Mouse (Mus musculus) kidney, postnatal 0 days (tissue): ENCODE results near the gene Rtp4. TPM values are rescaled to one million over a fixed set of nuclear protein-coding genes. Genes with fewer than 3 reads are reported as not detected.

Source experiments
- ATAC-seq: fragments of 200-750 bp; cut with Nextera tagmentation; replicated peaks from 2 replicates; pipeline ENCODE4 v1.8.0; 2017; ENCODE audit warnings: low read depth, moderate number of reproducible peaks, moderate TSS enrichment, moderate library complexity; ENCODE audit not compliant: low FRiP score
- DNase-seq: peaks from one replicate; pipeline ENCODE4 v3.0.0-alpha.2; 2016; ENCODE audit warnings: low spot score
- H3K27ac ChIP-seq: fragments of 300-500 bp; sonication (generic); 2 replicates; pipeline ENCODE4 v1.5.1; 2014; ENCODE audit warnings: mild to moderate bottlenecking
- H3K27me3 ChIP-seq: fragments of 300-500 bp; sonication (generic); 2 replicates; pipeline ENCODE4 v1.6.1; 2014; ENCODE audit warnings: low read length, mixed read lengths; ENCODE audit not compliant: insufficient read depth
- H3K36me3 ChIP-seq: fragments of 300-500 bp; sonication (generic); 2 replicates; pipeline ENCODE4 v1.6.1; 2014; ENCODE audit warnings: low read length, mixed read lengths; ENCODE audit not compliant: insufficient read depth
- H3K4me1 ChIP-seq: fragments of 300-500 bp; sonication (generic); replicated peaks from 2 replicates; pipeline ENCODE4 v1.6.1; 2014; ENCODE audit warnings: antibody characterized with exemption, low read length, mixed read lengths; ENCODE audit not compliant: insufficient read depth
- H3K4me2 ChIP-seq: fragments of 300-500 bp; sonication (generic); 2 replicates; pipeline ENCODE4 v1.6.1; 2014; ENCODE audit warnings: mild to moderate bottlenecking, low read length, moderate library complexity, mixed read lengths
- H3K4me3 ChIP-seq: fragments of 300-500 bp; sonication (generic); replicated peaks from 2 replicates; pipeline ENCODE4 v1.5.1; 2014; ENCODE audit warnings: low read depth, low read length
- H3K9ac ChIP-seq: fragments of 300-500 bp; sonication (generic); 2 replicates; pipeline ENCODE4 v1.6.1; 2014; ENCODE audit warnings: low read depth, low read length
- H3K9me3 ChIP-seq: fragments of 300-500 bp; sonication (generic); replicated peaks from 2 replicates; pipeline ENCODE4 v1.6.1; 2016; ENCODE audit warnings: low read length, inconsistent platforms, mixed read lengths
- CTCF ChIP-seq: IDR thresholded peaks from 2 replicates; pipeline ENCODE4 v1.5.1; 2016; ENCODE audit warnings: antibody characterized with exemption, low read depth, mild to moderate bottlenecking, moderate library complexity
- WGBS: fragments of 180-500 bp; shearing (Covaris S2); extraction: QIAGEN DNeasy Blood & Tissue Kit; methylation state at CpG from one replicate; pipeline ENCODE4 v1.1.7; 2014; 5-methylcytosine and 5-hydroxymethylcytosine counted together
- polyA plus RNA-seq: library from polyadenylated mRNA; unstranded; fragments of >200 nt; fragmentation: Nextera tagmentation; extraction: Ambion mirVana; gene quantifications from 2 replicates; pipeline ENCODE4 v1.2.1, GENCODE M21; 2015

The Rtp4 gene
- polyA plus RNA-seq, 1 experiment from 2014 or later: 50.7 TPM

DNA sequence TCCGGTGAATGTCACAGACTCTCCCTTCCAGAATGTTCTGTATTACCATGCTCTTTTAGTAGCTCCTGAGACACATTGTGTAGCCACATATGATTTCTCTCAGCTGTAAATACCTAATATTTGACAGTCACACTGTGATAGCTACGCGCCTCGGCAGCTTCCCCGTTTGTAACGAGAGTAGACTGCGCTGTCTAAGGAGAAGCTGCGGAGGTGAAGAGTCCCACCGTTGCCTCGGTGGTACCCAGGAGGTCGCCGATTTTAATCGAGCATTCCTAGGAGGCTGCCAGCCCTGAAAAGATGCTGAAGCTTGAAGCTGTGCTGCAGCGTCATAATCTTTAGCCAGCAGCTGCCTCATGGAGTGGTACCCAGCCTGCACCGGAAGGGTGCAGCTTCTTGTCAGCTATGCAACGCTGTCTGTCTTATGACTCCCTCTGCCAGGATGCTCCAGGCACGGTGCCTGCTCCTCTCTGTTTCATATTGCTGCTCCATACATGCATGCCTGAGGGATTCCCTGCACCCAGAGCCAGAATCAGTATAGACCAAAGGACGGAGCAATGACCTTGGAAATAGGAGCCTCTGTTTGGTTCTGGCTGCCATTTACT, 31.0 kb downstream of the Rtp4 start:
- Histone ChIP-seq H3K9ac (no peak overlapping the region), H3K4me3 (no peak overlapping the region), H3K27me3 (no peaks in the 10 kb centered on the region), H3K36me3 (no peaks in the 10 kb centered on the region), H3K27ac (no peak overlapping the region), H3K9me3 (no peaks in the 10 kb centered on the region), H3K4me2 (no peak overlapping the region), H3K4me1 (no peaks in the 10 kb centered on the region)
- no peak for DNase-seq
- ATAC-seq: 0 out of 2 replicates have a peak, but pooled peaks have one; percentile 20
- 81% methylated on average over 18 of the region's 18 CpGs for WGBS
- no peak for TF ChIP-seq CTCF

DNA sequence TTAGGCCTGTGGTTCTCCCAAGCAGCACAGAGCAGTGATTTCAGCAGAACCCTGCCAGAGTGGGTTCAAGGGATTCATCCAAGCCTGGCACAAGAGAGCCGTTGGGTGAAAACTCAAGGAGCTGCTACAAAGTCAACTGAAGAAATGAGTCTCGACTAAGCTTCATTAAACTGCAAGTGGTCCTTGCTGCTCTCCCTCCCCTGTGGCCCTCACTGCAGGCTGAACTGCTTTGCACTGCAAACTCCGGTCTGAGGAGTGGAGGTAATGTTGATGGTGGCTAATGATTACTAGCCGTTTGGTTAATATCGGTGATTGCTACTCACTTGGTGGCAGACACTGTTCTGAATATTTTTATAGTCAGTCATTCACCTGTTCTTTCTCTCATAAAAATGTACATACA, 34.6 kb downstream of the Rtp4 start:
- DNase-seq (no peak), ATAC-seq (no peak)
- no peaks in the 10 kb centered on the region for H3K36me3 ChIP-seq
- H3K9ac ChIP-seq: no peak overlapping the region
- no peak overlapping the region for H3K4me3 ChIP-seq
- H3K4me2 ChIP-seq: no peak overlapping the region
- no peaks in the 10 kb centered on the region for H3K27me3 ChIP-seq
- no peak overlapping the region for H3K27ac ChIP-seq
- 56% methylated on average over 5 of the region's 5 CpGs for WGBS
- no peaks in the 10 kb centered on the region for H3K9me3 ChIP-seq
- H3K4me1 ChIP-seq: no peaks in the 10 kb centered on the region
- no peak for TF ChIP-seq CTCF

DNA sequence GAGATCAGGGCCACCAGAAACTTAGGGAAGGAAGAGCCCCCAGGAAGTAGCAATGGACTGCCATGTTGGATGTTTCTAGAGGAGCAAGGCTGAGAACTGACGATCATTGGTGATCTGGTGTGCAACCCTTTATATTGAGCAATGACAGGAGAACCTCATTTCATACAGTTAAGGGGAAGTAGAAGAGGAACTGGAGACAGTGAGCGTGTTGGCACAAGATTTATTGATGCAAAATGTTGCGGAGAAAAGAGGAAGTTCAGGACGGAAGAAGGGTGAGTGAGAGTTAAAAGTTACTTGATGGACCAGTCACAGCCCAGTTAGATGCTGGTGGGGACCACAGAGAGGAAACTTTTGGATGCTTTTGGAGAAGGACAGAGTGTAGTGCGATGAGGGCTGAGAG, 37.1 kb downstream of the Rtp4 start:
- no peak overlapping the region for H3K4me2 ChIP-seq
- WGBS: 88% methylated on average over 5 of the region's 5 CpGs
- TF ChIP-seq CTCF: no peak
- H3K27ac ChIP-seq: no peak overlapping the region
- no peaks in the 10 kb centered on the region for H3K4me1 ChIP-seq
- no peaks in the 10 kb centered on the region for H3K36me3 ChIP-seq
- no peaks in the 10 kb centered on the region for H3K27me3 ChIP-seq
- DNase-seq: no peak
- ATAC-seq: no peak
- no peak overlapping the region for H3K4me3 ChIP-seq
- H3K9ac ChIP-seq: no peak overlapping the region
- no peaks in the 10 kb centered on the region for H3K9me3 ChIP-seq

DNA sequence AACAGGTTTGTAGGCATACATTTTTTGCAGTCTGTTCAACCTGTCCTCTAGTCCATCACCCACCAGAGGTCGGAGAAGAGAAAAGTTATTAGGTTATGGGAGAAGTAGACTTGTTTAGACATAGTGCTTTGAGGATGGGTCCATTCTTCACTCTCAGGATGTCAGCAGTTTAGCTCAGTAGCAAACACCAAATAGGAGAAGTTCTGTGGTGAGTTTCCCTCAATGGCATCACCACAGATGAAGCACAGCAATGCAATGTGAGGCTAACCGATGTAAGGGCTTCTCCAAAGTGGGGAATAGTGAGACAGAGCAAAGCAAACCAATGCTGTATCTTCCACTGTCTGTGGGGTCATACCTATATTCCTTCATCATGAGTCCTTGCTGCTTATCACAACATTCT, 37.6 kb downstream of the Rtp4 start:
- Histone ChIP-seq H3K27ac (no peak overlapping the region), H3K36me3 (no peaks in the 10 kb centered on the region), H3K27me3 (no peaks in the 10 kb centered on the region), H3K9ac (no peak overlapping the region), H3K4me2 (no peak overlapping the region), H3K4me3 (no peak overlapping the region), H3K9me3 (no peaks in the 10 kb centered on the region), H3K4me1 (no peaks in the 10 kb centered on the region)
- ATAC-seq: no peak
- TF ChIP-seq CTCF: no peak
- no peak for DNase-seq
- 84% methylated on average over 2 of the region's 2 CpGs for WGBS

DNA sequence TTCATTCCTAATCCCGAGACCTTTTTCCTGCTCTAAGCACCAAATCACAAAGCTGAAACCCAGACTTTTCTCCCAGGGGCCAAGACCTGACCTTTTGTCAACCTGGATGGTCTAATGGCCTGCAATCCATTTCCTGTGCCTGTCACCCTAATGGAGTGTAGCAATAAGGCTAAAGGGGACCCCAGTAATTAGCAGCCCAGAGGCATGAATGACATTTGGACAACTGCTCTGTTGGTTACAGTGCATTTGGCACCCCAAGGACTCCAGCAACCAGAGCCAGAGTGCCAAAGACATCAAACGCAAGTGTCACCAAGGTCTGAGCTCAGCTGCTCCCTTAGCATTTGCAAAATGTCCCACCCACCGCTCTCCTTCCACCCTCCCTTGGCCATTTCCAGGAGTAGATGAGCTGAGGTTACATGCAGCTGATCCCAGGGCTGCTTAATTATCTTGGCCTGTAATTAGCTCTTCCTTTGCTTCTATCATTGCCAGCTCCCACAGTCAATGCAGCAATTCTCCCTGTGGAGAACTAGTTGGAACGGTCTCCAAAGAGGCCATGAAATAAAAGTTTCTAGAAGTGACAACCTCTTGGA, 48.4 kb downstream of the Rtp4 start:
- H3K4me3 ChIP-seq: no peak overlapping the region
- H3K9me3 ChIP-seq: no peaks in the 10 kb centered on the region
- 30% methylated on average over 4 of the region's 4 CpGs for WGBS
- H3K4me1 ChIP-seq: no peaks in the 10 kb centered on the region
- H3K4me2 ChIP-seq: no peak overlapping the region
- no peaks in the 10 kb centered on the region for H3K36me3 ChIP-seq
- H3K27me3 ChIP-seq: no peaks in the 10 kb centered on the region
- no peak for DNase-seq
- H3K9ac ChIP-seq: no peak overlapping the region
- no peak for TF ChIP-seq CTCF
- no peak overlapping the region for H3K27ac ChIP-seq
- no peak for ATAC-seq

DNA sequence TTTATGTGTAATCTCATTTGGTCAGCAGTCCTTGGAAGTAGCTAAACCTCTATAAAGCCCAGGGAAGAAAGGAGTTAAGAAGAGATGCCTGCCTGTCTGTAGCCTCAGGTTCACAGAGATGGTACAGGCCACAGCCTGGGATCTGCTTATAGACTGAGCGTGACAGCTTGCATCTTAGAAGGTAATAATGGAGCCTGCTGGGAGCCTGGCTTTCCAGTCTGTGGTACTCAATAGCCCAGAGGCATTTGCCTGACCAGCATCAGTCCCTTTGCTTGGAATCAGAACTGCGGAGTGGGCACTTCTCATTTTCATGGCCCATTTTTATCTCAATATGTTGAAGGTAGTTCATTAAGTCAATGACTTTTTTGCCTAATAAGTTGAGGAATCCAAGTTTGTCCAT, 54.5 kb downstream of the Rtp4 start:
- Histone ChIP-seq H3K36me3 (no peaks in the 10 kb centered on the region), H3K4me3 (no peak overlapping the region), H3K27ac (no peak overlapping the region), H3K27me3 (no peaks in the 10 kb centered on the region), H3K4me2 (no peak overlapping the region), H3K4me1 (no peaks in the 10 kb centered on the region), H3K9ac (no peak overlapping the region), H3K9me3 (no peaks in the 10 kb centered on the region)
- DNase-seq (no peak), ATAC-seq (no peak)
- no peak for TF ChIP-seq CTCF
- WGBS: 93% methylated on average over 2 of the region's 2 CpGs
